Mouse (Mus musculus): ENCODE data around the gene Dnajc9.

GRCm38 (mm10) chr14:20432420-20432819 lies 43.7 kb upstream of the Dnajc9 start:
- TF ChIP-seq EP300 (IDR thresholded peaks at IDR 0.05; ENCODE audit: low read depth) (no peak), CTCF (IDR thresholded peaks at IDR 0.05; ENCODE audit: low read depth) (no peak)
